Mouse (Mus musculus) MEL (cell line): ENCODE results near the gene Lrrc3c. TPM values are rescaled to one million over a fixed set of nuclear protein-coding genes. Genes with fewer than 3 reads are reported as not detected.

Experiments
- DNase-seq: peaks from one replicate; pipeline ENCODE4 v3.0.0; 2011; ENCODE audit warnings: low read depth, low spot score
- H3K27ac ChIP-seq: 2 replicates; pipeline ENCODE4 v1.5.1; 2012; ENCODE audit warnings: low read depth, mild to moderate bottlenecking, control low read depth, low read length, moderate library complexity; ENCODE audit not compliant: control insufficient read depth
- H3K27me3 ChIP-seq, 2 experiments: fragments of 150-350 bp in 1 of 2; sonication (generic) in 1 of 2; 2 replicates each; pipeline ENCODE4 v1.6.1; 2012; ENCODE audit warnings: low read length in 2 of 2, mild to moderate bottlenecking in 2 of 2, improper control_type of control experiment in 1 of 2, moderate library complexity in 1 of 2; ENCODE audit not compliant: insufficient read depth in 2 of 2, control insufficient read depth in 1 of 2
- H3K36me3 ChIP-seq, 2 experiments: 2 replicates each; pipeline ENCODE4 v1.6.1; 2012 to 2014; ENCODE audit warnings: low read length in 2 of 2, improper control_type of control experiment in 1 of 2, inconsistent platforms in 1 of 2, mild to moderate bottlenecking in 1 of 2; ENCODE audit not compliant: insufficient read depth in 2 of 2, control insufficient read depth in 1 of 2
- H3K4me1 ChIP-seq, 2 experiments: fragments of 150-350 bp in 1 of 2; sonication (generic) in 1 of 2; 2 replicates each; pipeline ENCODE4 v1.6.1; 2012; ENCODE audit warnings: low read length in 2 of 2, improper control_type of control experiment in 1 of 2, mild to moderate bottlenecking in 1 of 2; ENCODE audit not compliant: insufficient read depth in 2 of 2, control insufficient read depth in 1 of 2
- H3K4me3 ChIP-seq, 2 experiments: fragments of 150-350 bp in 1 of 2; sonication (generic) in 1 of 2; 2 replicates each; pipeline ENCODE4 v1.5.1; 2012; ENCODE audit warnings: low read depth in 2 of 2, low read length in 2 of 2, mild to moderate bottlenecking in 2 of 2, moderate library complexity in 2 of 2, control low read depth in 1 of 2, improper control_type of control experiment in 1 of 2; ENCODE audit not compliant: control insufficient read depth in 1 of 2, insufficient read depth in 1 of 2
- H3K79me2 ChIP-seq: 2 replicates; pipeline ENCODE4 v1.6.1; 2012; ENCODE audit warnings: mild to moderate bottlenecking, low read length, moderate library complexity; ENCODE audit not compliant: control insufficient read depth, poor library complexity, insufficient read depth
- H3K9ac ChIP-seq: 2 replicates; pipeline ENCODE4 v1.6.1; 2012; ENCODE audit warnings: low read depth, mild to moderate bottlenecking, control low read depth, low read length, moderate library complexity; ENCODE audit not compliant: control insufficient read depth, poor library complexity, severe bottlenecking
- H3K9me3 ChIP-seq: fragments of 150-350 bp; sonication (generic); replicated peaks from 2 replicates; pipeline ENCODE4 v1.6.1; 2012; ENCODE audit warnings: mild to moderate bottlenecking, low read length, improper control_type of control experiment, moderate library complexity; ENCODE audit not compliant: insufficient read depth
- BHLHE40 ChIP-seq: IDR thresholded peaks from 2 replicates; pipeline ENCODE4 v1.6.1; 2012; ENCODE audit warnings: low read depth, mild to moderate bottlenecking, inconsistent platforms, low read length, improper control_type of control experiment, borderline replicate concordance
- CHD1 ChIP-seq: IDR thresholded peaks from 2 replicates; pipeline ENCODE4 v1.6.1; 2012; ENCODE audit warnings: low read depth, mild to moderate bottlenecking, inconsistent platforms, low read length, improper control_type of control experiment
- CTCF ChIP-seq, 3 experiments: IDR thresholded peaks in 2 of 3; conservative IDR thresholded peaks in 1 of 3; 2 replicates each; pipeline ENCODE4 v1.5.1; 2011 to 2012; ENCODE audit warnings: low read length in 3 of 3, low read depth in 2 of 3, mild to moderate bottlenecking in 2 of 3, improper control_type of control experiment in 1 of 3, inconsistent platforms in 1 of 3, mixed read lengths in 1 of 3, moderate library complexity in 1 of 3; ENCODE audit not compliant: control insufficient read depth in 1 of 3, insufficient read depth in 1 of 3, poor library complexity in 1 of 3, severe bottlenecking in 1 of 3
- E2F4 ChIP-seq: IDR thresholded peaks from 2 replicates; pipeline ENCODE4 v1.6.1; 2011; ENCODE audit warnings: low read depth, low read length, improper control_type of control experiment, borderline replicate concordance
- GABPA ChIP-seq: IDR thresholded peaks from 2 replicates; pipeline ENCODE4 v1.6.1; 2012; ENCODE audit warnings: low read depth, mild to moderate bottlenecking, inconsistent platforms, low read length, improper control_type of control experiment, moderate library complexity
- HCFC1 ChIP-seq: IDR thresholded peaks from 2 replicates; pipeline ENCODE4 v1.6.1; 2012; ENCODE audit warnings: low read depth, mild to moderate bottlenecking, inconsistent platforms, low read length, improper control_type of control experiment, moderate library complexity
- JUND ChIP-seq: IDR thresholded peaks from 2 replicates; pipeline ENCODE4 v1.6.1; 2011; ENCODE audit warnings: low read depth, mild to moderate bottlenecking, improper control_type of control experiment, low read length
- MEF2A ChIP-seq: IDR thresholded peaks from 2 replicates; pipeline ENCODE4 v1.6.1; 2014; ENCODE audit warnings: low read depth, mild to moderate bottlenecking, inconsistent platforms, low read length, improper control_type of control experiment; ENCODE audit not compliant: poor library complexity, insufficient replicate concordance, severe bottlenecking; ENCODE audit errors: extremely low read depth
- MXI1 ChIP-seq: IDR thresholded peaks from 2 replicates; pipeline ENCODE4 v1.6.1; 2011; ENCODE audit warnings: mild to moderate bottlenecking, low read depth, low read length, improper control_type of control experiment
- MYC ChIP-seq: IDR thresholded peaks from 2 replicates; pipeline ENCODE4 v1.6.1; 2011; ENCODE audit warnings: low read depth, mild to moderate bottlenecking, low read length, improper control_type of control experiment, moderate library complexity
- POLR2AphosphoS2 ChIP-seq: IDR thresholded peaks from 2 replicates; pipeline ENCODE4 v1.6.1; 2011; ENCODE audit warnings: low read length, improper control_type of control experiment
- POLR2AphosphoS5 ChIP-seq: IDR thresholded peaks from 2 replicates; pipeline ENCODE4 v1.6.1; 2012; ENCODE audit warnings: low read depth, borderline replicate concordance, mild to moderate bottlenecking, inconsistent platforms, low read length, moderate library complexity, mixed read lengths
- RAD21 ChIP-seq: IDR thresholded peaks from 2 replicates; pipeline ENCODE4 v1.6.1; 2011; ENCODE audit warnings: mild to moderate bottlenecking, low read depth, low read length, improper control_type of control experiment
- RCOR1 ChIP-seq: IDR thresholded peaks from 2 replicates; pipeline ENCODE4 v1.6.1; 2012; ENCODE audit warnings: low read depth, mild to moderate bottlenecking, inconsistent platforms, low read length, improper control_type of control experiment
- SMC3 ChIP-seq: IDR thresholded peaks from 2 replicates; pipeline ENCODE4 v1.6.1; 2011; ENCODE audit warnings: low read depth, low read length, improper control_type of control experiment
- TAL1 ChIP-seq: IDR thresholded peaks from 2 replicates; pipeline ENCODE4 v1.6.1; 2012; ENCODE audit warnings: mild to moderate bottlenecking, inconsistent platforms, low read length, moderate library complexity, mixed read lengths
- TCF12 ChIP-seq: IDR thresholded peaks from 2 replicates; pipeline ENCODE4 v1.6.1; 2014; ENCODE audit warnings: low read depth, mild to moderate bottlenecking, inconsistent platforms, low read length, improper control_type of control experiment, moderate library complexity
- UBTF ChIP-seq: IDR thresholded peaks from 2 replicates; pipeline ENCODE4 v1.6.1; 2012; ENCODE audit warnings: low read depth, mild to moderate bottlenecking, inconsistent platforms, low read length, improper control_type of control experiment, moderate library complexity, borderline replicate concordance; ENCODE audit not compliant: insufficient read depth
- USF2 ChIP-seq, 2 experiments: IDR thresholded peaks; 2 replicates each; pipeline ENCODE4 v1.6.1; 2011 to 2012; ENCODE audit warnings: improper control_type of control experiment in 2 of 2, low read length in 2 of 2, borderline replicate concordance in 1 of 2, inconsistent platforms in 1 of 2, low read depth in 1 of 2, mild to moderate bottlenecking in 1 of 2; ENCODE audit not compliant: insufficient read depth in 1 of 2
- ZKSCAN1 ChIP-seq: IDR thresholded peaks from 2 replicates; pipeline ENCODE4 v1.6.1; 2012; ENCODE audit warnings: low read depth, mild to moderate bottlenecking, inconsistent platforms, low read length, improper control_type of control experiment, moderate library complexity
- ZMIZ1 ChIP-seq: IDR thresholded peaks from 2 replicates; pipeline ENCODE4 v1.6.1; 2012; ENCODE audit warnings: low read depth, mild to moderate bottlenecking, inconsistent platforms, low read length, improper control_type of control experiment, moderate library complexity
- ZNF384 ChIP-seq: IDR thresholded peaks from 2 replicates; pipeline ENCODE4 v1.6.1; 2012; ENCODE audit warnings: low read depth, mild to moderate bottlenecking, inconsistent platforms, low read length, improper control_type of control experiment
- polyA plus RNA-seq, 2 experiments: library from polyadenylated mRNA; stranded (reverse) in 1 of 2; unstranded in 1 of 2; fragments of >175 nt in 1 of 2; fragments of >200 nt in 1 of 2; gene quantifications; 2 replicates each; pipeline versions ENCODE4 v1.2.1 to v1.2.4; 2012; ENCODE audit warnings: low replicate concordance in 2 of 2, low read depth in 1 of 2; ENCODE audit not compliant: insufficient read length in 2 of 2, insufficient read depth in 1 of 2, missing spikeins in 1 of 2
- total RNA-seq: library from RNA; depleted of rRNA; stranded (reverse); fragments of 300-350 nt; gene quantifications from 2 replicates; pipeline ENCODE4 v1.2.3, GENCODE M21; 2012

Gene Lrrc3c
- total and polyA plus RNA-seq, 3 experiments = not detected

- TF ChIP-seq E2F4 (no peak), TAL1 (no peak), ZKSCAN1 (no peak), POLR2AphosphoS5 (no peak), CTCF (IDR thresholded peaks at IDR 0.05 in 2 of 3, conservative IDR thresholded peaks at IDR 0.05 in 1 of 3; ENCODE audit: control insufficient read depth in 1 of 3, insufficient read depth in 1 of 3, low read depth in 2 of 3, low read length in 3 of 3, poor library complexity in 1 of 3, severe bottlenecking in 1 of 3) (peak; percentile 85 to 98 (median 96)), GABPA (no peak), SMC3 (peak; percentile 99), UBTF (no peak), BHLHE40 (no peak), HCFC1 (peak; percentile 68), JUND (no peak), ZNF384 (peak; percentile 37; the same call in 1 of the 2 replicates), USF2 (IDR thresholded peaks at IDR 0.05; ENCODE audit: borderline replicate concordance in 1 of 2, insufficient read depth in 1 of 2, low read depth in 1 of 2, low read length in 2 of 2) (no peak), MYC (no peak), POLR2AphosphoS2 (no peak)
Measured at GRCm38 (mm10) chr11:98597363-98597762, 728 bp upstream of the Lrrc3c start (continued).

- peaks cover 2 to 5% of the 10 kb centered on the region in 2 experiments; a peak in 2 of 4 replicates for H3K4me1 ChIP-seq
- TF ChIP-seq MXI1 (no peak), RCOR1 (no peak), ZMIZ1 (no peak), HCFC1 (no peak), SMC3 (no peak), TCF12 (no peak), CHD1 (no peak), RAD21 (no peak), MEF2A (no peak), GABPA (no peak)
- H3K27ac ChIP-seq = no peak overlapping the region
- DNase-seq = no peak
- H3K27me3 ChIP-seq = peaks cover 11 to 13% of the 10 kb centered on the region in 2 experiments
- no peak overlapping the region for H3K4me3 ChIP-seq
- H3K36me3 ChIP-seq = 0 out of 4 replicates have a peak, but pooled peaks cover 0 to 2% of the 10 kb centered on the region in 2 experiments
- H3K9ac ChIP-seq = no peak overlapping the region
- H3K79me2 ChIP-seq = no peaks in the 10 kb centered on the region
- H3K9me3 ChIP-seq = no peaks in the 10 kb centered on the region
Measured at GRCm38 (mm10) chr11:98598851-98599290, 780 bp downstream of the Lrrc3c start.
